Comparison of ENCODE assay signal across 11 mouse cellular contexts in genomic region chr7:126275711-126276110, GRCm38 (mm10). TPM values are rescaled to one million over a fixed set of nuclear protein-coding genes. Genes with fewer than 3 reads are reported as not detected.
A peak's percentile ranks its signal among the peaks of the same experiment; 100 is the strongest.
DNase-seq lines count a peak whose midpoint lies in the region; ATAC-seq and TF ChIP-seq lines count a peak whose summit lies in the region.
"Had no signal": no experiment of that assay in that cellular context is flagged by ENCODE, and none has a peak within 500 bp of the region (broad histone marks: within the 10 kb centered on the region; RNA-seq: fewer than 3 reads in every experiment).

No protein-coding gene starts in this region.

- 86% methylated on average over 5 of the region's 5 CpGs for WGBS in hindbrain, embryonic 14.5 days
- WGBS in midbrain, embryonic 12.5 days = 82% methylated on average over 5 of the region's 5 CpGs
- WGBS in lung, adult 2 months = 88% methylated on average over 5 of the region's 5 CpGs

- ATAC-seq in cerebellum, adult (ENCODE audit: insufficient number of reproducible peaks, low FRiP score, low TSS enrichment) = no peak
- no peak for ATAC-seq in hindbrain, embryonic 14.5 days (ENCODE audit: low FRiP score)
- ATAC-seq in midbrain, embryonic 12.5 days (ENCODE audit: low FRiP score, low read depth) = no peak
- ATAC-seq in erythroblast, adult 5-6 weeks (replicated peaks; ENCODE audit: low FRiP score, poor library complexity, severe bottlenecking) = no peak

- peak overlapping the region; percentile 99 for H3K4me2 ChIP-seq in hindbrain, embryonic 14.5 days (replicated peaks)
- peak overlapping the region; percentile 87 for H3K4me2 ChIP-seq in midbrain, embryonic 12.5 days (replicated peaks)

- no peak overlapping the region for H3K27ac ChIP-seq in cortical plate, adult 2 months (ENCODE audit: insufficient read depth, low read length)
- no peak overlapping the region for H3K27ac ChIP-seq in hindbrain, embryonic 14.5 days
- no peak overlapping the region for H3K27ac ChIP-seq in midbrain, embryonic 12.5 days (replicated peaks)
- H3K27ac ChIP-seq: gastrocnemius, adult 2 months; limb, embryonic 15.5 days had no signal

- no peak for TF ChIP-seq POLR2A in cortical plate, adult 2 months (IDR thresholded peaks at IDR 0.05; ENCODE audit: extremely low read depth, insufficient read depth, low read length)
- no peak for TF ChIP-seq POLR2A in lung, adult 2 months (IDR thresholded peaks at IDR 0.05; ENCODE audit: borderline replicate concordance, extremely low read depth, low read depth, low read length)

- peaks cover 55% of the 10 kb centered on the region for H3K36me3 ChIP-seq in hindbrain, embryonic 14.5 days (replicated peaks; ENCODE audit: control insufficient read depth, insufficient read depth)
- H3K36me3 ChIP-seq in midbrain, embryonic 12.5 days = peaks cover 59% of the 10 kb centered on the region

- no peak for TF ChIP-seq CTCF in cortical plate, adult 2 months (IDR thresholded peaks at IDR 0.05; ENCODE audit: extremely low read depth, insufficient read depth, low read length)
- TF ChIP-seq CTCF in lung, adult 2 months (IDR thresholded peaks at IDR 0.05; ENCODE audit: insufficient read depth, low read length) = no peak

- peak overlapping the region; percentile 100 for H3K9ac ChIP-seq in hindbrain, embryonic 14.5 days
- peak overlapping the region; percentile 100 for H3K9ac ChIP-seq in midbrain, embryonic 12.5 days (replicated peaks)
- H3K9ac ChIP-seq: limb, embryonic 15.5 days had no signal

- H3K27me3 ChIP-seq in hindbrain, embryonic 14.5 days (ENCODE audit: control insufficient read depth, insufficient read depth, low read length) = no peaks in the 10 kb centered on the region
- H3K27me3 ChIP-seq in midbrain, embryonic 12.5 days = peaks cover 6% of the 10 kb centered on the region; the same call in 1 of the 2 replicates
- H3K27me3 ChIP-seq: limb, embryonic 15.5 days had no signal

- peaks cover 6% of the 10 kb centered on the region; the same call in 1 of the 2 replicates for H3K4me1 ChIP-seq in cortical plate, adult 2 months (ENCODE audit: control insufficient read depth, insufficient read depth, low read length)
- H3K4me1 ChIP-seq in hindbrain, embryonic 14.5 days (replicated peaks; ENCODE audit: control insufficient read depth, insufficient read depth, low read length) = peaks cover 67% of the 10 kb centered on the region
- H3K4me1 ChIP-seq in midbrain, embryonic 12.5 days = peaks cover 76% of the 10 kb centered on the region
- peaks cover 8% of the 10 kb centered on the region for H3K4me1 ChIP-seq in lung, adult 2 months (ENCODE audit: control insufficient read depth, insufficient read depth, low read length)

- no peaks in the 10 kb centered on the region for H3K9me3 ChIP-seq in hindbrain, embryonic 14.5 days (ENCODE audit: control insufficient read depth, low read length)
- no peaks in the 10 kb centered on the region for H3K9me3 ChIP-seq in midbrain, embryonic 12.5 days
- H3K9me3 ChIP-seq: limb, embryonic 15.5 days had no signal

- peak; percentile 68 for DNase-seq in cerebellum, adult 9-11 months
- DNase-seq in hindbrain, embryonic 14.5 days (ENCODE audit: low spot score) = no peak
- DNase-seq in lung, adult 2 months = no peak
- no peak for DNase-seq in urinary bladder, adult 2 months (ENCODE audit: low spot score)
- DNase-seq: gastrocnemius, adult 2 months had no signal

- peak overlapping the region; percentile 82; the same call in 1 of the 2 replicates for H3K4me3 ChIP-seq in cortical plate, adult 2 months (ENCODE audit: insufficient read depth, low read length)
- H3K4me3 ChIP-seq in hindbrain, embryonic 14.5 days (replicated peaks; ENCODE audit: low read length) = peak overlapping the region; percentile 98
- peak overlapping the region; percentile 99 for H3K4me3 ChIP-seq in midbrain, embryonic 12.5 days
- H3K4me3 ChIP-seq in lung, adult 2 months (replicated peaks; ENCODE audit: extremely low read depth, low read depth, low read length) = no peak overlapping the region
- H3K4me3 ChIP-seq: gastrocnemius, adult 2 months; limb, embryonic 15.5 days; myocyte had no signal

RNA-seq across cellular contexts. Expression of gene Sbk1, which starts 3.3 kb away (rescaled TPM):
- 46.1 and 49.2 TPM in 2 replicates for polyA plus RNA-seq in cortical plate, adult 2 months (2012; rRNA removed)
- 290 and 319 TPM in 2 replicates for polyA plus RNA-seq in hindbrain, embryonic 14.5 days (2014; fragmentation: Nextera tagmentation; extraction: Ambion mirVana)
- 276 and 311 TPM in 2 replicates for polyA plus RNA-seq in midbrain, embryonic 12.5 days (2016; fragmentation: Nextera tagmentation; extraction: Ambion mirVana)
- polyA plus RNA-seq in lung, adult 2 months (2012; rRNA removed) = 12.6 and 14.2 TPM in 2 replicates
- 0.77 and 1.0 TPM in 2 replicates for total RNA-seq in erythroblast, adult 5-6 weeks (2015; ENCODE audit: low replicate concordance)
- total RNA-seq in erythroblast, adult 5-6 weeks (2017; ENCODE audit: low replicate concordance) = 0.56 and 0.77 TPM in 2 replicates
- 2.7 and 3.7 TPM in 2 replicates for polyA plus RNA-seq in urinary bladder, adult 2 months (2012; rRNA removed)
